Mouse (Mus musculus) neural tube, embryonic 13.5 days (tissue): ENCODE data around the gene Gtf3c6. TPM values are rescaled to one million over a fixed set of nuclear protein-coding genes. Genes with fewer than 3 reads are reported as not detected.

Experiments used
- ATAC-seq: fragments of 200-750 bp; cut with Nextera tagmentation; 2 replicates; pipeline ENCODE4 v1.8.0; 2017; ENCODE audit warnings: low read depth, mild to moderate bottlenecking, moderate TSS enrichment, moderate library complexity
- H3K27ac ChIP-seq: fragments of 300-500 bp; sonication (generic); replicated peaks from 2 replicates; pipeline ENCODE4 v1.5.1; 2015; ENCODE audit warnings: moderate library complexity, mild to moderate bottlenecking, inconsistent platforms
- H3K27me3 ChIP-seq: fragments of 300-500 bp; sonication (generic); 2 replicates; pipeline ENCODE4 v1.6.1; 2015; ENCODE audit warnings: mild to moderate bottlenecking, inconsistent platforms
- H3K36me3 ChIP-seq: fragments of 300-500 bp; sonication (generic); 2 replicates; pipeline ENCODE4 v1.6.1; 2015; ENCODE audit warnings: mild to moderate bottlenecking, inconsistent platforms
- H3K4me1 ChIP-seq: fragments of 300-500 bp; sonication (generic); replicated peaks from 2 replicates; pipeline ENCODE4 v1.6.1; 2015; ENCODE audit warnings: inconsistent platforms
- H3K4me2 ChIP-seq: fragments of 300-500 bp; sonication (generic); 2 replicates; pipeline ENCODE4 v1.6.1; 2015; ENCODE audit warnings: inconsistent platforms, mild to moderate bottlenecking, moderate library complexity
- H3K4me3 ChIP-seq: fragments of 300-500 bp; sonication (generic); 2 replicates; pipeline ENCODE4 v1.5.1; 2015; ENCODE audit warnings: mild to moderate bottlenecking, inconsistent platforms
- H3K9ac ChIP-seq: fragments of 300-500 bp; sonication (generic); 2 replicates; pipeline ENCODE4 v1.6.1; 2015; ENCODE audit warnings: moderate library complexity, mild to moderate bottlenecking, inconsistent platforms
- H3K9me3 ChIP-seq: fragments of 300-500 bp; sonication (generic); 2 replicates; pipeline ENCODE4 v1.6.1; 2016; ENCODE audit warnings: inconsistent platforms
- WGBS: fragments of 180-500 bp; shearing (Covaris S2); methylation state at CpG from one replicate; pipeline ENCODE4 v1.1.7; 2015; 5-methylcytosine and 5-hydroxymethylcytosine counted together
- polyA plus RNA-seq: library from polyadenylated mRNA; unstranded; fragments of >200 nt; fragmentation: Nextera tagmentation; extraction: Ambion mirVana; gene quantifications from 2 replicates; pipeline ENCODE4 v1.2.1, GENCODE M21; 2015

Gtf3c6 gene
- polyA plus RNA-seq, 1 experiment from 2014 or later, result 108 TPM

GRCm38 (mm10) chr10:40281565-40281964 is 23.7 kb upstream of the Gtf3c6 start:
- H3K27me3 ChIP-seq, result no peaks in the 10 kb centered on the region
- peaks cover 21% of the 10 kb centered on the region for H3K36me3 ChIP-seq
- WGBS, result 98% methylated on average over 2 of the region's 2 CpGs
- H3K4me3 ChIP-seq, result no peak overlapping the region
- H3K9me3 ChIP-seq, result no peaks in the 10 kb centered on the region
- no peak overlapping the region for H3K27ac ChIP-seq
- H3K9ac ChIP-seq, result no peak overlapping the region
- no peaks in the 10 kb centered on the region for H3K4me1 ChIP-seq
- H3K4me2 ChIP-seq, result no peak overlapping the region
- no peak for ATAC-seq

GRCm38 (mm10) chr10:40278317-40278716 is 20.4 kb upstream of the Gtf3c6 start:
- no peaks in the 10 kb centered on the region for H3K27me3 ChIP-seq
- no peak overlapping the region for H3K27ac ChIP-seq
- 68% methylated on average over 5 of the region's 5 CpGs for WGBS
- ATAC-seq, result no peak
- 0 out of 2 replicates have a peak, but pooled peaks cover 4% of the 10 kb centered on the region for H3K36me3 ChIP-seq
- H3K9ac ChIP-seq, result no peak overlapping the region
- H3K4me2 ChIP-seq, result no peak overlapping the region
- H3K4me1 ChIP-seq, result no peaks in the 10 kb centered on the region
- H3K4me3 ChIP-seq, result no peak overlapping the region
- no peaks in the 10 kb centered on the region for H3K9me3 ChIP-seq

- H3K36me3 ChIP-seq, result no peaks in the 10 kb centered on the region
- H3K4me3 ChIP-seq, result no peak overlapping the region
- H3K4me2 ChIP-seq, result no peak overlapping the region
- no peaks in the 10 kb centered on the region for H3K4me1 ChIP-seq
- H3K9me3 ChIP-seq, result no peaks in the 10 kb centered on the region
- H3K27ac ChIP-seq, result no peak overlapping the region
- no peaks in the 10 kb centered on the region for H3K27me3 ChIP-seq
- no peak overlapping the region for H3K9ac ChIP-seq
- ATAC-seq, result no peak
- 62% methylated on average over 7 of the region's 7 CpGs for WGBS
Observed at GRCm38 (mm10) chr10:40275991-40276390, 18.1 kb upstream of the Gtf3c6 start.

GRCm38 (mm10) chr10:40273938-40274337 is 16.0 kb upstream of the Gtf3c6 start:
- Histone ChIP-seq H3K27me3 (no peaks in the 10 kb centered on the region), H3K4me3 (no peak overlapping the region), H3K9me3 (no peaks in the 10 kb centered on the region), H3K4me2 (no peak overlapping the region), H3K27ac (no peak overlapping the region), H3K36me3 (no peaks in the 10 kb centered on the region), H3K9ac (no peak overlapping the region), H3K4me1 (no peaks in the 10 kb centered on the region)
- no peak for ATAC-seq
- WGBS, result 74% methylated on average over 5 of the region's 5 CpGs

GRCm38 (mm10) chr10:40271216-40271615 is 13.3 kb upstream of the Gtf3c6 start:
- no peak for ATAC-seq

GRCm38 (mm10) chr10:40264920-40265319 is 7.0 kb upstream of the Gtf3c6 start:
- ATAC-seq, result no peak
- no peaks in the 10 kb centered on the region for H3K4me1 ChIP-seq
- no peaks in the 10 kb centered on the region for H3K9me3 ChIP-seq

More at GRCm38 (mm10) chr10:40271216-40271615, 13.3 kb upstream of the Gtf3c6 start:
- H3K4me3 ChIP-seq, result no peak overlapping the region
- H3K9ac ChIP-seq, result no peak overlapping the region
- no peaks in the 10 kb centered on the region for H3K36me3 ChIP-seq
- no peak overlapping the region for H3K4me2 ChIP-seq
- H3K27me3 ChIP-seq, result no peaks in the 10 kb centered on the region
- no peaks in the 10 kb centered on the region for H3K4me1 ChIP-seq
- 89% methylated on average over 3 of the region's 3 CpGs for WGBS
- H3K27ac ChIP-seq, result no peak overlapping the region
- no peaks in the 10 kb centered on the region for H3K9me3 ChIP-seq

GRCm38 (mm10) chr10:40263691-40264090 is 5.8 kb upstream of the Gtf3c6 start:
- Histone ChIP-seq H3K27ac (no peak overlapping the region), H3K36me3 (no peaks in the 10 kb centered on the region), H3K4me3 (no peak overlapping the region), H3K4me1 (peaks cover 1% of the 10 kb centered on the region; the same call in 1 of the 2 replicates), H3K4me2 (no peak overlapping the region), H3K9ac (no peak overlapping the region), H3K9me3 (no peaks in the 10 kb centered on the region), H3K27me3 (no peaks in the 10 kb centered on the region)
- ATAC-seq, result no peak
- WGBS, result 83% methylated on average over 4 of the region's 4 CpGs

More at GRCm38 (mm10) chr10:40264920-40265319, 7.0 kb upstream of the Gtf3c6 start:
- Histone ChIP-seq H3K36me3 (no peaks in the 10 kb centered on the region), H3K4me3 (no peak overlapping the region), H3K27me3 (no peaks in the 10 kb centered on the region), H3K9ac (no peak overlapping the region), H3K4me2 (no peak overlapping the region), H3K27ac (no peak overlapping the region)
- 89% methylated on average over 3 of the region's 3 CpGs for WGBS

- Histone ChIP-seq H3K27ac (no peak overlapping the region), H3K9me3 (no peaks in the 10 kb centered on the region), H3K4me3 (no peak overlapping the region), H3K4me1 (peaks cover 5% of the 10 kb centered on the region; the same call in 1 of the 2 replicates), H3K36me3 (no peaks in the 10 kb centered on the region), H3K4me2 (no peak overlapping the region), H3K27me3 (no peaks in the 10 kb centered on the region), H3K9ac (no peak overlapping the region)
- ATAC-seq, result no peak
- 92% methylated on average over 6 of the region's 6 CpGs for WGBS
Observed at GRCm38 (mm10) chr10:40262200-40262599, 4.3 kb upstream of the Gtf3c6 start.

- Histone ChIP-seq H3K4me3 (no peak overlapping the region), H3K36me3 (no peaks in the 10 kb centered on the region), H3K27me3 (no peaks in the 10 kb centered on the region), H3K9ac (no peak overlapping the region), H3K4me2 (no peak overlapping the region), H3K27ac (no peak overlapping the region), H3K4me1 (peaks cover 12% of the 10 kb centered on the region), H3K9me3 (no peaks in the 10 kb centered on the region)
- no peak for ATAC-seq
- 58% methylated on average over 5 of the region's 5 CpGs for WGBS
Observed at GRCm38 (mm10) chr10:40260305-40260704, 2.4 kb upstream of the Gtf3c6 start.

GRCm38 (mm10) chr10:40259542-40259941 is 1.6 kb upstream of the Gtf3c6 start:
- 17% methylated on average over 8 of the region's 8 CpGs for WGBS
- Histone ChIP-seq H3K9ac (no peak overlapping the region), H3K4me1 (peaks cover 12% of the 10 kb centered on the region), H3K27ac (no peak overlapping the region), H3K4me2 (no peak overlapping the region), H3K36me3 (no peaks in the 10 kb centered on the region), H3K4me3 (no peak overlapping the region), H3K9me3 (no peaks in the 10 kb centered on the region), H3K27me3 (no peaks in the 10 kb centered on the region)
- ATAC-seq, result no peak

- peaks cover 12% of the 10 kb centered on the region for H3K4me1 ChIP-seq
- peaks cover 5% of the 10 kb centered on the region; the same call in 1 of the 2 replicates for H3K36me3 ChIP-seq
- peak overlapping the region; percentile 88 for H3K9ac ChIP-seq
- H3K9me3 ChIP-seq, result no peaks in the 10 kb centered on the region
- WGBS, result 7% methylated on average over 5 of the region's 5 CpGs
- ATAC-seq, result no peak
- H3K4me3 ChIP-seq, result peak overlapping the region; percentile 61
- peak overlapping the region; percentile 67 for H3K4me2 ChIP-seq
- no peaks in the 10 kb centered on the region for H3K27me3 ChIP-seq
- H3K27ac ChIP-seq, result peak overlapping the region; percentile 92
Observed at GRCm38 (mm10) chr10:40258976-40259375, 1.1 kb upstream of the Gtf3c6 start.

- peak overlapping the region; percentile 92 for H3K27ac ChIP-seq
- WGBS, result under 1% methylated on average over 12 of the region's 12 CpGs
- H3K4me2 ChIP-seq, result peak overlapping the region; percentile 67
- peaks cover 12% of the 10 kb centered on the region for H3K4me1 ChIP-seq
- no peaks in the 10 kb centered on the region for H3K27me3 ChIP-seq
- no peaks in the 10 kb centered on the region for H3K9me3 ChIP-seq
- H3K9ac ChIP-seq, result peak overlapping the region; percentile 88
- peak overlapping the region; percentile 61 for H3K4me3 ChIP-seq
- peaks cover 8% of the 10 kb centered on the region for H3K36me3 ChIP-seq
- ATAC-seq, result peak; percentile 46
Observed at GRCm38 (mm10) chr10:40258401-40258966, 576 bp upstream of the Gtf3c6 start.

GRCm38 (mm10) chr10:40256716-40257115 is 1.2 kb downstream of the Gtf3c6 start:
- WGBS, result 3% methylated on average over 5 of the region's 5 CpGs
- Histone ChIP-seq H3K36me3 (peaks cover 24% of the 10 kb centered on the region), H3K4me2 (peak overlapping the region; percentile 67), H3K4me1 (peaks cover 12% of the 10 kb centered on the region), H3K9me3 (no peaks in the 10 kb centered on the region), H3K4me3 (peak overlapping the region; percentile 61), H3K27me3 (no peaks in the 10 kb centered on the region), H3K27ac (peak overlapping the region; percentile 92), H3K9ac (peak overlapping the region; percentile 88)
- ATAC-seq, result peak; percentile 84
